Mouse (Mus musculus) lung, postnatal 0 days (tissue): ENCODE data around the gene Icosl. TPM values are rescaled to one million over a fixed set of nuclear protein-coding genes. Genes with fewer than 3 reads are reported as not detected.

Experiments
- ATAC-seq: fragments of 200-750 bp; cut with Nextera tagmentation; 2 replicates; pipeline ENCODE4 v1.8.0; 2017; ENCODE audit warnings: moderate library complexity
- DNase-seq: peaks from one replicate; pipeline ENCODE4 v3.0.0-alpha.2; 2016; ENCODE audit warnings: low spot score
- H3K27ac ChIP-seq: fragments of 300-500 bp; sonication (generic); 2 replicates; pipeline ENCODE4 v1.5.1; 2014; ENCODE audit warnings: antibody characterized with exemption, mild to moderate bottlenecking, low read length, mixed read lengths
- H3K27me3 ChIP-seq: fragments of 300-500 bp; sonication (generic); replicated peaks from 2 replicates; pipeline ENCODE4 v1.6.1; 2014; ENCODE audit warnings: low read length, mixed read lengths; ENCODE audit not compliant: insufficient read depth
- H3K36me3 ChIP-seq: fragments of 300-500 bp; sonication (generic); 2 replicates; pipeline ENCODE4 v1.6.1; 2014; ENCODE audit warnings: low read length, mixed read lengths; ENCODE audit not compliant: insufficient read depth
- H3K4me1 ChIP-seq: fragments of 300-500 bp; sonication (generic); 2 replicates; pipeline ENCODE4 v1.6.1; 2014; ENCODE audit warnings: antibody characterized with exemption, low read depth, low read length, mixed read lengths; ENCODE audit not compliant: insufficient read depth
- H3K4me2 ChIP-seq: fragments of 300-500 bp; sonication (generic); replicated peaks from 2 replicates; pipeline ENCODE4 v1.6.1; 2014; ENCODE audit warnings: low read depth, mild to moderate bottlenecking, low read length, moderate library complexity, mixed read lengths
- H3K4me3 ChIP-seq: fragments of 300-500 bp; sonication (generic); 2 replicates; pipeline ENCODE4 v1.5.1; 2014; ENCODE audit warnings: low read depth, low read length
- H3K9ac ChIP-seq: fragments of 300-500 bp; sonication (generic); replicated peaks from 2 replicates; pipeline ENCODE4 v1.6.1; 2014; ENCODE audit warnings: low read depth, mild to moderate bottlenecking
- H3K9me3 ChIP-seq: fragments of 300-500 bp; sonication (generic); 2 replicates; pipeline ENCODE4 v1.6.1; 2016; ENCODE audit warnings: low read length, mixed read lengths
- CTCF ChIP-seq: IDR thresholded peaks from 2 replicates; pipeline ENCODE4 v1.5.1; 2016; ENCODE audit warnings: antibody characterized with exemption, mild to moderate bottlenecking
- EP300 ChIP-seq: IDR thresholded peaks from 2 replicates; pipeline ENCODE4 v1.6.1; 2016; ENCODE audit warnings: antibody characterized with exemption, mild to moderate bottlenecking, control low read depth
- WGBS: fragments of 180-500 bp; shearing (Covaris S2); extraction: QIAGEN DNeasy Blood & Tissue Kit; methylation state at CpG from one replicate; pipeline ENCODE4 v1.1.7; 2014; 5-methylcytosine and 5-hydroxymethylcytosine counted together
- polyA plus RNA-seq: library from polyadenylated mRNA; unstranded; fragments of >200 nt; fragmentation: Nextera tagmentation; extraction: Ambion mirVana; gene quantifications from 2 replicates; pipeline ENCODE4 v1.2.1, GENCODE M21; 2015

Icosl gene
- polyA plus RNA-seq, 1 experiment from 2014 or later = 5.4 TPM

- no peak for ATAC-seq
- Histone ChIP-seq H3K27ac (no peak overlapping the region), H3K27me3 (no peaks in the 10 kb centered on the region), H3K36me3 (no peaks in the 10 kb centered on the region), H3K4me1 (no peaks in the 10 kb centered on the region), H3K4me3 (no peak overlapping the region), H3K4me2 (no peak overlapping the region), H3K9me3 (no peaks in the 10 kb centered on the region), H3K9ac (no peak overlapping the region)
- DNase-seq = no peak
- 73% methylated on average over 4 of the region's 4 CpGs for WGBS
- TF ChIP-seq EP300 (no peak), CTCF (no peak)
These were observed 32.0 kb upstream of the Icosl start for GRCm38 (mm10) chr10:78037139-78037538.

GRCm38 (mm10) chr10:78041647-78042046, 27.5 kb upstream of the Icosl start, which contains the start of gene Dnmt3l:
Gene Dnmt3l, plus strand, starts transcription at chr10:78041947.
- H3K27me3 ChIP-seq = no peaks in the 10 kb centered on the region
- no peak within 1 kb of the TSS for H3K27ac ChIP-seq
- TF ChIP-seq CTCF = no peak
- TF ChIP-seq EP300 = no peak
- peaks cover 7% of the 10 kb centered on the region; the same call in 1 of the 2 replicates for H3K4me1 ChIP-seq
- DNase-seq (no peak), ATAC-seq (no peak)
- 94% methylated on average over 5 of the region's 5 CpGs for WGBS
- no peaks in the 10 kb centered on the region for H3K9me3 ChIP-seq
- H3K9ac ChIP-seq = no peak within 1 kb of the TSS
- H3K4me2 ChIP-seq = no peak within 1 kb of the TSS
- no peaks in the 10 kb centered on the region for H3K36me3 ChIP-seq
- no peak within 1 kb of the TSS for H3K4me3 ChIP-seq

GRCm38 (mm10) chr10:78042096-78042495, 27.0 kb upstream of the Icosl start:
- DNase-seq (no peak), ATAC-seq (no peak)
- no peaks in the 10 kb centered on the region for H3K36me3 ChIP-seq
- no peak overlapping the region for H3K4me3 ChIP-seq
- peaks cover 7% of the 10 kb centered on the region; the same call in 1 of the 2 replicates for H3K4me1 ChIP-seq
- no peak overlapping the region for H3K9ac ChIP-seq
- H3K27ac ChIP-seq = no peak overlapping the region
- TF ChIP-seq EP300 = no peak
- whole genome bisulfite sequencing = 70% methylated on average over 7 of the region's 7 CpGs
- no peak overlapping the region for H3K4me2 ChIP-seq
- no peaks in the 10 kb centered on the region for H3K9me3 ChIP-seq
- no peaks in the 10 kb centered on the region for H3K27me3 ChIP-seq

GRCm38 (mm10) chr10:78042697-78043405, 26.3 kb upstream of the Icosl start:
- Histone ChIP-seq H3K36me3 (no peaks in the 10 kb centered on the region), H3K4me1 (peaks cover 7% of the 10 kb centered on the region; the same call in 1 of the 2 replicates), H3K27ac (no peak overlapping the region), H3K4me2 (peak overlapping the region; percentile 48), H3K4me3 (0 out of 2 replicates have a peak overlapping the region, but pooled peaks have one; percentile 14), H3K27me3 (no peaks in the 10 kb centered on the region), H3K9ac (no peak overlapping the region), H3K9me3 (no peaks in the 10 kb centered on the region)
- no peak for DNase-seq
- WGBS = 49% methylated on average over 14 of the region's 14 CpGs
- no peak for TF ChIP-seq EP300
- TF ChIP-seq CTCF = no peak
- peak; percentile 27 for ATAC-seq

GRCm38 (mm10) chr10:78043406-78043836, 25.7 kb upstream of the Icosl start, which contains the start of gene Aire:
Gene Aire, minus strand, starts transcription at chr10:78043610.
- Histone ChIP-seq H3K4me1 (peaks cover 7% of the 10 kb centered on the region; the same call in 1 of the 2 replicates), H3K27me3 (no peaks in the 10 kb centered on the region), H3K4me2 (peak within 1 kb of the TSS; percentile 48), H3K27ac (no peak within 1 kb of the TSS), H3K9ac (no peak within 1 kb of the TSS), H3K4me3 (peak within 1 kb of the TSS; percentile 14; the same call in 1 of the 2 replicates), H3K9me3 (no peaks in the 10 kb centered on the region), H3K36me3 (no peaks in the 10 kb centered on the region)
- TF ChIP-seq CTCF (peak; percentile 89), EP300 (no peak)
- DNase-seq = peak; percentile 75
- 4% methylated on average over 27 of the region's 27 CpGs for WGBS
- peak; percentile 68 for ATAC-seq

GRCm38 (mm10) chr10:78044531-78044930, 24.6 kb upstream of the Icosl start:
- H3K4me2 ChIP-seq = no peak overlapping the region
- peaks cover 7% of the 10 kb centered on the region; the same call in 1 of the 2 replicates for H3K4me1 ChIP-seq
- no peak overlapping the region for H3K27ac ChIP-seq
- ATAC-seq (no peak), DNase-seq (no peak)
- TF ChIP-seq EP300 = no peak
- no peak for TF ChIP-seq CTCF
- 64% methylated on average over 1 of the region's 1 CpGs for WGBS
- no peak overlapping the region for H3K4me3 ChIP-seq
- no peaks in the 10 kb centered on the region for H3K27me3 ChIP-seq
- H3K9me3 ChIP-seq = no peaks in the 10 kb centered on the region
- no peak overlapping the region for H3K9ac ChIP-seq
- no peaks in the 10 kb centered on the region for H3K36me3 ChIP-seq
